Mouse (Mus musculus) heart, postnatal 0 days (tissue): ENCODE results near the gene Tubb2a. TPM values are rescaled to one million over a fixed set of nuclear protein-coding genes. Genes with fewer than 3 reads are reported as not detected.
"Not testable (repeated sequence)": the region's sequence is repeated elsewhere in the genome, so short reads cannot be mapped to it uniquely, and the experiment has no call there.

Experiments used
- ATAC-seq: fragments of 200-750 bp; cut with Nextera tagmentation; 2 replicates; pipeline ENCODE4 v1.8.0; 2017; ENCODE audit warnings: low read depth, moderate number of reproducible peaks, moderate library complexity; ENCODE audit not compliant: insufficient read depth
- DNase-seq: peaks from one replicate; pipeline ENCODE4 v3.0.0-alpha.2; 2016; ENCODE audit warnings: low spot score
- H3K27ac ChIP-seq: fragments of 300-500 bp; sonication (generic); 2 replicates; pipeline ENCODE4 v1.5.1; 2014; ENCODE audit warnings: low read depth, mild to moderate bottlenecking
- H3K27me3 ChIP-seq: fragments of 300-500 bp; sonication (generic); 2 replicates; pipeline ENCODE4 v1.6.1; 2014; ENCODE audit warnings: low read length, mixed read lengths; ENCODE audit not compliant: control insufficient read depth, insufficient read depth
- H3K36me3 ChIP-seq: fragments of 300-500 bp; sonication (generic); replicated peaks from 2 replicates; pipeline ENCODE4 v1.6.1; 2014; ENCODE audit warnings: low read length, mixed read lengths; ENCODE audit not compliant: control insufficient read depth, insufficient read depth
- H3K4me1 ChIP-seq: fragments of 300-500 bp; sonication (generic); 2 replicates; pipeline ENCODE4 v1.6.1; 2014; ENCODE audit warnings: antibody characterized with exemption; ENCODE audit not compliant: control insufficient read depth, insufficient read depth
- H3K4me2 ChIP-seq: fragments of 300-500 bp; sonication (generic); 2 replicates; pipeline ENCODE4 v1.6.1; 2014; ENCODE audit warnings: low read depth, mild to moderate bottlenecking, low read length, moderate library complexity
- H3K4me3 ChIP-seq: fragments of 300-500 bp; sonication (generic); 2 replicates; pipeline ENCODE4 v1.5.1; 2014; ENCODE audit warnings: low read depth, low read length
- H3K9ac ChIP-seq: fragments of 300-500 bp; sonication (generic); replicated peaks from 2 replicates; pipeline ENCODE4 v1.6.1; 2014; ENCODE audit warnings: low read depth, low read length, mixed read lengths
- H3K9me3 ChIP-seq: fragments of 300-500 bp; sonication (generic); replicated peaks from 2 replicates; pipeline ENCODE4 v1.6.1; 2016; ENCODE audit warnings: low read length; ENCODE audit not compliant: control insufficient read depth
- CTCF ChIP-seq: IDR thresholded peaks from 2 replicates; pipeline ENCODE4 v1.5.1; 2016; ENCODE audit warnings: antibody characterized with exemption, control low read depth, low read depth
- EP300 ChIP-seq: IDR thresholded peaks from 2 replicates; pipeline ENCODE4 v1.6.1; 2016; ENCODE audit warnings: antibody characterized with exemption, low read depth
- WGBS: fragments of 180-500 bp; shearing (Covaris S2); extraction: QIAGEN DNeasy Blood & Tissue Kit; methylation state at CpG from one replicate; pipeline ENCODE4 v1.1.7; 2014; 5-methylcytosine and 5-hydroxymethylcytosine counted together
- polyA plus RNA-seq: library from polyadenylated mRNA; unstranded; fragments of >200 nt; fragmentation: Nextera tagmentation; extraction: Ambion mirVana; gene quantifications from 2 replicates; pipeline ENCODE4 v1.2.1, GENCODE M21; 2015
- total RNA-seq: library from RNA; depleted of rRNA; stranded (reverse); fragments of >200 nt; gene quantifications from 2 replicates; pipeline ENCODE4 v1.2.3, GENCODE M21; 2014; ENCODE audit warnings: low replicate concordance

Tubb2a gene
- total and polyA plus RNA-seq, 2 experiments from 2014 or later, result 105 to 291 TPM

DNA sequence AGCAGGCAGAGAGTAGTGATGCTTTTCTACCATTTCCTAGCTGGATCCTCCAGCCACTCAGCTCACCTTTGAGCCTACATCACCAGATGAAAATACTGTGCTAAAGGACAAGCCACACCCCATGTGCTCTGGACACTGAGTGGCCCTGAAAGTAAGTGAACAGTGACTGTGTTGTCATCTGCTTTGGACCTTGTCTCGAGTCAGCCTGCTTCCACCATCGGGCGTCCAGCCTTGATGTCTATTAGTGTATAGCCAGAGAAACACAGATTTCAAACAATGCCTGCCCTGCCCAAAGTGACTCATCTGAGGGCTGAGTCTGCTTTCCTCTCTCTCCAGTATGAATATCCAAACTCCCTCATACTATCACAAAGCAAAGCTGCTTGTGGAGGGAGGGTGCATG lies 2.0 kb upstream of the Tubb2a start:
- peaks cover 8% of the 10 kb centered on the region; the same call in 1 of the 2 replicates for H3K36me3 ChIP-seq
- WGBS, result 57% methylated on average over 3 of the region's 3 CpGs
- no peak for ATAC-seq

DNA sequence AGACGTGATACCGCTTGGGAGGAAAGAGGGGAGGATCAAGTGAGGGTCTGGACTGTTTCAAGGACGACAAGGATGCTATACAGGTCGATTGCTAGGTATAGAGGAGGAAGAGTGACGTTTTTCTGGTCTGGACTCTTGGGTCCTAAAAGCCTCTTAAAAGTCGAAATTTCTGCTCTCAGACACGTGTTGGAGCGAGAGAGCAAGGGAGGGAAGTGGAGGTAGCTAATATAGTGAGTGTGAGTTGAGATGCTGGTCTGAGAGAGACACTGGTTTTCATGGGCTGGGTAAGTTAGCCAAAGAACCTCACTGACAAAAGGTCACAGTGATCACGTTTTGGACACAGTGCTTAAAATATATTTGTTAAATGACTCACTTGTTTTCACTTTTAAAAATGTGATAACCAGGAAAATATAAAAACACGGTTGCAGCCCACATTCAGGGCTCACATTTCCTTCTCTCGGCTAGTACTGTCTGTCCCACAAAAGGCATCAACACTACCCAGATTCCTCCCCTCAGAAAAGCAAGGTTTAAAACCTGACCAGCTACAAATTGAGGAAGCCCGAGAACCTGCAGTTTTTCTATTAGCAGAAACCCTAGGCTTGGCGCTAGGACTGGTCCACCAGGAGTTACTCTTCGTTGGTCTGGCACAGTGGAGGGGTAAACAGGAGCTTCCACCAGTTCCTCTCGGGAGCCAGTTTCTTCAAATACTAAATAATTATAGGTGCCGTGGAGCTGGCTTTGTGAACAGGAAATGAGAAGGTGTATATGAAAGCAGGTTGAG lies 883 bp upstream of the Tubb2a start:
- no peak for ATAC-seq
- H3K27ac ChIP-seq, result no peak overlapping the region
- WGBS, result 38% methylated on average over 16 of the region's 16 CpGs

More for the DNA sequence above, 2.0 kb upstream of the Tubb2a start:
- TF ChIP-seq EP300 (no peak), CTCF (no peak)
- H3K4me3 ChIP-seq, result no peak overlapping the region
- no peak overlapping the region for H3K9ac ChIP-seq
- no peaks in the 10 kb centered on the region for H3K27me3 ChIP-seq
- H3K4me1 ChIP-seq, result peaks cover 14% of the 10 kb centered on the region; the same call in 1 of the 2 replicates
- no peak overlapping the region for H3K4me2 ChIP-seq
- no peak for DNase-seq
- H3K27ac ChIP-seq, result no peak overlapping the region; the same call in 1 of the 2 replicates
- no peaks in the 10 kb centered on the region for H3K9me3 ChIP-seq

DNA sequence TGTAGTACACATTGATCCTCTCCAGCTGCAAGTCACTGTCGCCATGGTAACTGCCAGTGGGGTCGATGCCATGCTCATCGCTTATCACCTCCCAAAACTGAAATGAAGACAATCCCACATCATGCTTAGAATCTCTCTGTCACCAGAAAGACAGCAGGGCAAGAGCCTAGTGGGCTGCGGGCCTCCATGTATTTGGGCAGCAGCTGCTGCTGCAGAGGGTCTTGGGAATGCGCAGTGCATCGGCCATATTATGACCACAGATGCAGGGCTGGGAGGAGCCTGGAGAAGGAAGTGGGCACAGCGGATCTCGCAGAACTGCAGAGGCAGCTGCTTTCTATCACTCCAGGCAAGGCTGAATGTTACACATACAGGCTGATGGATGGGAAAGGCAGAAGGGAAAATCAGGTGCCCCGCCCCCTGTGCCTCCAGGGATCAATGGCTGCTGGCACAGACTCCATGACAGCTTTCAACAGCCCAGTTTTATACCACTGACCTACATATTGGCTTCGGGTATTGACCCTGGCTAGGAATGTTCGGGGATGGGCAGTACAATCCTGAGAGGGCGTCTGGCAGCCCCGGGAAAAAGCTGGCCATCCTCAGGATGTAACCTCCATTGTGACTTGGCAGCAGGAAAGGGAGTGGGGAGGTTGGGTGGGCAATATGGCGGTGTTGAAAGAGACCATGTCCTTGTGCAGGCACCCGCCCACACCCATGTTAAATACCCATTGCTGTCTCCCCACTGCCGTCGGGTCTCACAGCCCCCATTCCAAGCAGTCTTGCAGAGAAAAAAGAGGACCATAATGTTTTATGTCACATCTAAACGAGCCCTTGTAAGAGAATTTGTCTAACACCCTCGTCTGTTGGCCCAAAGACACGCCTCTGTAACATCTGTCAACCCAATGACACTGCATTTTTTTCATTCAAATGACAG lies 981 bp downstream of the Tubb2a start:
- no peaks in the 10 kb centered on the region for H3K27me3 ChIP-seq
- peaks cover 14% of the 10 kb centered on the region; the same call in 1 of the 2 replicates for H3K36me3 ChIP-seq
- peaks cover 14% of the 10 kb centered on the region; the same call in 1 of the 2 replicates for H3K4me1 ChIP-seq
- peak overlapping the region; percentile 67 for H3K9ac ChIP-seq
- 0 out of 2 replicates have a peak overlapping the region, but pooled peaks have one; percentile 16 for H3K27ac ChIP-seq
- WGBS, result 47% methylated on average over 20 of the region's 20 CpGs
- no peak for TF ChIP-seq EP300
- TF ChIP-seq CTCF, result no peak
- H3K4me3 ChIP-seq, result peak overlapping the region; percentile 63
- ATAC-seq (no peak), DNase-seq (no peak)
- no peaks in the 10 kb centered on the region for H3K9me3 ChIP-seq
- H3K4me2 ChIP-seq, result peak overlapping the region; percentile 65

More for the DNA sequence above, 883 bp upstream of the Tubb2a start:
- Histone ChIP-seq H3K9ac (peak overlapping the region; percentile 67), H3K27me3 (no peaks in the 10 kb centered on the region), H3K9me3 (no peaks in the 10 kb centered on the region), H3K36me3 (peaks cover 9% of the 10 kb centered on the region; the same call in 1 of the 2 replicates), H3K4me3 (peak overlapping the region; percentile 63; the same call in 1 of the 2 replicates), H3K4me2 (peak overlapping the region; percentile 65), H3K4me1 (peaks cover 14% of the 10 kb centered on the region; the same call in 1 of the 2 replicates)
- TF ChIP-seq CTCF, result no peak
- TF ChIP-seq EP300, result no peak
- no peak for DNase-seq

DNA sequence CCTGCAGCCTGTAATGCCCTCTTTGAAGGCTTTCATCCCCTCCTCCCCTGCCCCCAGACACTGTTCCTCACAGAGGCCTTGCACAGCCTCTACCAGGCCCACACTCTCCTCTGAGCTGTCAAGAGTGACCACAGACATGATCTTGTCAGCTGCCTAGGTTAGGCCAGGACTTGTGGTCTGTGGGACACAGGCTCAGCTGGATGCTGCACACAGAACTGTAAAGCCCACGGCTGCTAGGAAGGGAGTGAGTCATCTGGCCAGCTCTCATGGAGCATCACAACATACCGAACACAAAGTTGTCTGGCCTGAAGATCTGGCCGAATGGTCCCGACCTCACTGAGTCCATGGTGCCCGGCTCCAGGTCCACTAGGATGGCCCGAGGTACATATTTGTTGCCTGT lies 1.9 kb downstream of the Tubb2a start:
- DNase-seq, H3K27me3 ChIP-seq, ATAC-seq, H3K9me3 ChIP-seq, H3K4me2 ChIP-seq, H3K27ac ChIP-seq, H3K9ac ChIP-seq, H3K4me3 ChIP-seq: not testable (repeated sequence)
- 78% methylated on average over 6 of the region's 6 CpGs for WGBS
- peaks cover 20% of the 10 kb centered on the region; the same call in 1 of the 2 replicates for H3K36me3 ChIP-seq
- peaks cover 14% of the 10 kb centered on the region; the same call in 1 of the 2 replicates for H3K4me1 ChIP-seq

DNA sequence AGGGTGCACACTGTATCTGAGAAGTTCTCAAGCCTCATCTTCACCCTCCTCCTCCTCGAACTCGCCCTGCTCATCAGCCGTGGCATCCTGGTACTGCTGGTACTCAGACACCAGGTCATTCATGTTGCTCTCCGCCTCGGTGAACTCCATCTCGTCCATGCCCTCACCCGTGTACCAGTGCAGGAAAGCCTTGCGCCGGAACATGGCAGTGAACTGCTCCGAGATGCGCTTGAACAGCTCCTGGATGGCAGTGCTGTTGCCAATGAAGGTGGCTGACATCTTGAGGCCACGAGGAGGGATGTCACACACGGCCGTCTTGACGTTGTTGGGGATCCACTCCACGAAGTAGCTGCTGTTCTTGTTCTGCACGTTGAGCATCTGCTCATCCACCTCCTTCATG lies 3.4 kb downstream of the Tubb2a start:
- H3K9me3 ChIP-seq, H3K4me3 ChIP-seq, ATAC-seq, H3K27ac ChIP-seq, DNase-seq, H3K9ac ChIP-seq, H3K27me3 ChIP-seq, H3K4me2 ChIP-seq: not testable (repeated sequence)
- H3K36me3 ChIP-seq, result peaks cover 20% of the 10 kb centered on the region; the same call in 1 of the 2 replicates
- WGBS, result 92% methylated on average over 9 of the region's 17 CpGs
- peaks cover 14% of the 10 kb centered on the region; the same call in 1 of the 2 replicates for H3K4me1 ChIP-seq
